Mouse (Mus musculus): Measurements from ENCODE around the gene Krtap5-2. TPM values are rescaled to one million over a fixed set of nuclear protein-coding genes. Genes with fewer than 3 reads are reported as not detected.

The Krtap5-2 gene
- polyA plus RNA-seq (2015; fragmentation: Illumina TruSeq; extraction: RNeasy Lipid Tissue Mini Kit (QIAGEN cat#74804); ENCODE audit: insufficient read depth, low replicate concordance) = not detected

DNA sequence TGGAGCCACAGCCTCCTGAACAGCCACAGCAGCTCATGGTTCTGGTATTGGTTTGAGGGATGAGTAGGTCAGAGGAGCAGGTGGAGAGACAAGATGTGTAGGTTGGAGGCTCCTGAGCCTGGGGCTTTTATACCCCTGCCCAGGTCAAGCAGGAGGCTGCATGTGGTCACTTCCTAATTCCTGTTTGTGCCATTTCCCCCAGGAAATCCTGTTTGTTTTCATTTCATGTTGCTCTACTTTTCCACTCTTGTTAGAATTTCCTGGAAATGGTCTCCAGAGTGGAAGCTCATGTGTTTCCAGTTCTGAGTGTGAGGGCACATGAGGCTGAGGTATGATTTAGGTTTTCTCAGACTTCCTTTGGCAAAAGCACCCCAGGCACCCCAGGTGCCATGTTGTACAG lies at the start of gene Krtap5-2:
Gene Krtap5-2 (minus strand): TSS at position 101 of the 400 bp plus-strand sequence.

DNA sequence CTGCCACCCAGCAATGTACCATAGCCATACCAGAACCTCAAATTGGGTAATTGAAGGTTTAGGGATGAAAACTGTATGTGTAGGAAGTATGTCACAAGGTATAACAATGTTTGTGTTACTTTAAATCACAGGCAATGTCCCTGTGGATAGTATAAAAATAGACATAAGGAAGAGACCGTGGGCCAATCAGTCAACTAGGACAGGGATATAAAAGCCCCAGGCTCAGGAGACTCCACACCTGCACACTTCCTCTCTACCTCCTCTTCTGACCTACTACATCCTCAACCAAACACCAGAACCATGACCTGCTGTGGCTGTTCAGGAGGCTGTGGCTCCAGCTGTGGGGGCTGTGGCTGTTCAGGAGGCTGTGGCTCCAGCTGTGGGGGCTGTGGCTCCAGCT lies 35.8 kb upstream of the Krtap5-2 start, which contains the start of gene Gm7579:
Gene Gm7579 (plus strand): TSS at position 301 of the 400 bp plus-strand sequence.

DNA sequence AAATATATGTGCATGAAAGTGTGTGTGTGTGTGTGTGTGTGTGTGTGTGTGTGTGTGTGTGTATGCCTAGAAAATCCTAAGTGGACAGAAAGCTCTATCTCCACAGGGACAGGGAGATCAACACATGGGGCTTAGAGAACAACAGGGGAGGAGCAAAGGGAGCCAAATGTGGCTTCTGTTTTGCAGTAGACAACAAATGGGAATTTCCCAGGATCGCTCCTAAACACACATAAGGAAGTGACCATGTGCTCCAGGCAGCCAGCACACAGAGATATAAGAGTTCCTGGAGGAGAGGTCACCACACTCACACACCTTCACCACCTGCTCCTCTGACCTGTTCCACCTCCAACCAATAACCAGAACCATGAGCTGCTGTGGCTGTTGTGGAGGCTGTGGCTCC lies 25.3 kb upstream of the Krtap5-2 start, which contains the start of gene Krtap5-3:
Gene Krtap5-3 (plus strand): TSS at position 301 of the 400 bp plus-strand sequence.

DNA sequence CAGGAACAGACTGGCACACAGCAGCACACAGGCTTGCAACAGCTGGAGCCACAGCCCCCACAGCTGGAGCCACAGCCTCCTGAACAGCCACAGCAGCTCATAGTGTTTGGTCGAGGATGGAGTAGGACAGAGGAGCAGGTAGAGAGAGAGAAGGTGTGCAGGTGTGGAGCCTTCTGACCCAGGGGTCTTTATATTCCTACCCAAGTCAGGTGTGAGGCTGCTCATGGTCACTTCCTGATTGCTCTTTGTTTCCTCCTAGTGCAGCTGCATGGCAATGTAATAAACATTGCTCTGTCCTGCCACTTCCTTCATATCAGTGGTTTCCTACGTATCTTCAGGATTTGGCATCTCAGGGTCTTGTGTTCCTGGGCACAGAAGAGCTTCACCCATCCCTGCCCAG lies 14.5 kb upstream of the Krtap5-2 start, which contains the start of gene Gm10153:
Gene Gm10153 (minus strand): TSS at position 101 of the 400 bp plus-strand sequence.

DNA sequence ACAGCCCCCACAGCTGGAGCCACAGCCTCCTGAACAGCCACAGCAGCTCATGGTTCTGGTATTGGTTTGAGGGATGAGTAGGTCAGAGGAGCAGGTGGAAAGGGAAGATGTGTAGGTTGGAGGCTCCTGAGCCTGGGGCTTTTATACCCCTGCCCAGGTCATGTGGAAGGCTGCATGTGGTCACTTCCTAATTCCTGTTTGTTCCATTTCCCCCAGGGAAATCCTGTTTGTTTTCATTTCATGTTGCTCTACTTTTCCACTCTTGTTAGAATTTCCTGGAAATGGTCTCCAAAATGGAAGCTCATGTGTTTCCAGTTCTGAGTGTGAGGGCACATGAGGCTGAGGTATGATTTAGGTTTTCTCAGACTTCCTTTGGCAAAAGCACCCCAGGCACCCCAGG lies 10.2 kb downstream of the Krtap5-2 start, which contains the start of gene Gm4553:
Gene Gm4553 (minus strand): TSS at position 101 of the 400 bp plus-strand sequence.

DNA sequence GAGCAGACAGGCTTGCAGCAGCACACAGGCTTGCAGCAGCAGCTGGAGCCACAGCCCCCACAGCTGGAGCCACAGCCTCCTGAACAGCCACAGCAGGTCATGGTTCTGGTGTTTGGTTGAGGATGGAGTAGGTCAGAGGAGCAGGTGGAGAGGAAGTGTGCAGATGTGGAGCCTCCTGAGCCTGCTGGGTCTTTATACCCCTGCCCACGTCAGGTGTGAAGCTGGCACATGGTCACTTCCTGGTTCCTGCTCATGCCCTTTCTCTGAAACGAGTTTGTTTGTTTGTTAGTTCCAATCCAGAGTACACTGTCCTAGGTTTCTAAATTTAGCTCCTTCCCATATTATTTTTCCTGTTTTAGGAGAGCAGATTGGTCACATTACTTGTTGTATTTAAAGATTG lies 18.8 kb downstream of the Krtap5-2 start, which contains the start of gene Gm29735:
Gene Gm29735 (minus strand): TSS at position 101 of the 400 bp plus-strand sequence.

DNA sequence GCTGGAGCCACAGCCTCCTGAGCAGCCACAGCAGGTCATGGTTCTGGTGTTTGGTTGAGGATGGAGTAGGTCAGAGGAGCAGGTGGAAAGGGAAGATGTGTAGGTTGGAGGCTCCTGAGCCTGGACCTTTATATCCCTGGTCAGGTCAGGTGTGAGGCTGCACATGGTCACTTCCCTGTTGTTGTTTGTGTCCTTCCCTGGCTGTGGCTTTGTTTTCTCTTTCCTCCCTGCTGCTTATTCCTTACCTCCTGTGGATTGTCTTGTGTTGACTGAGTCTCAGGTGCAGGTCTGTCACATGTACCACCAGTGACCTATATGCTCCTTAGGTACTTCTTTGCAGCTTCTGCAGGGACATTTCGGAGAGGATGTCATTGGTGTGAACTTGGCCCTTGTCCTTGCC lies 31.3 kb downstream of the Krtap5-2 start, which contains the start of gene Gm45337:
Gene Gm45337 (minus strand): TSS at position 101 of the 400 bp plus-strand sequence.

DNA sequence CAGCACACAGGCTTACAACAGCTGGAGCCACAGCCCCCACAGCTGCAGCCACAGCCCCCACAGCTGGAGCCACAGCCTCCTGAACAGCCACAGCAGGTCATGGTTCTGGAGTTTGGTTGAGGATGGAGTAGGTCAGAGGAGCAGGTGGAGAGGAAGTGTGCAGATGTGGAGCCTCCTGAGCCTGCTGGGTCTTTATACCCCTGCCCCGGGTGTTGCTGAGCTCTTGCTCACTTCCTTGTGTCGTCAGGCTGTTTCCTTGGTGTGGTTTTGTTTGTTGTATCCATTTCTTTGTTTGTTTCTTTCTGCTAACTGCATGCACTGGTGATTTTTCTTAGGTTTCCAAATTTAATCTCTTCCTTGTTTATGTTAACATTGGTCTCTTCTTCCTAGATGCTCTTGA lies 39.9 kb downstream of the Krtap5-2 start, which contains the start of gene Gm39115:
Gene Gm39115 (minus strand): TSS at position 101 of the 400 bp plus-strand sequence.

Other genes starting within 250 kb of the Krtap5-2 start
- not detected for gene Brsk2, start 226.3 kb downstream of the Krtap5-2 start, polyA plus RNA-seq (2015; fragmentation: Illumina TruSeq; extraction: RNeasy Lipid Tissue Mini Kit (QIAGEN cat#74804); ENCODE audit: insufficient read depth, low replicate concordance)
- gene Mob2, start 114.9 kb downstream of the Krtap5-2 start, polyA plus RNA-seq (2015; fragmentation: Illumina TruSeq; extraction: RNeasy Lipid Tissue Mini Kit (QIAGEN cat#74804); ENCODE audit: insufficient read depth, low replicate concordance) = 34.7 TPM
- 0.88 TPM for gene Dusp8, start 80.2 kb downstream of the Krtap5-2 start, polyA plus RNA-seq (2015; fragmentation: Illumina TruSeq; extraction: RNeasy Lipid Tissue Mini Kit (QIAGEN cat#74804); ENCODE audit: insufficient read depth, low replicate concordance)
- gene Gm45618, start 55.3 kb downstream of the Krtap5-2 start, polyA plus RNA-seq (2015; fragmentation: Illumina TruSeq; extraction: RNeasy Lipid Tissue Mini Kit (QIAGEN cat#74804); ENCODE audit: insufficient read depth, low replicate concordance) = not detected
- not detected for gene Gm39115, start 40.0 kb downstream of the Krtap5-2 start, polyA plus RNA-seq (2015; fragmentation: Illumina TruSeq; extraction: RNeasy Lipid Tissue Mini Kit (QIAGEN cat#74804); ENCODE audit: insufficient read depth, low replicate concordance)
- gene Gm45337, start 31.4 kb downstream of the Krtap5-2 start, polyA plus RNA-seq (2015; fragmentation: Illumina TruSeq; extraction: RNeasy Lipid Tissue Mini Kit (QIAGEN cat#74804); ENCODE audit: insufficient read depth, low replicate concordance) = not detected
- not detected for gene Gm29735, start 18.9 kb downstream of the Krtap5-2 start, polyA plus RNA-seq (2015; fragmentation: Illumina TruSeq; extraction: RNeasy Lipid Tissue Mini Kit (QIAGEN cat#74804); ENCODE audit: insufficient read depth, low replicate concordance)
- gene Gm4553, start 10.3 kb downstream of the Krtap5-2 start, polyA plus RNA-seq (2015; fragmentation: Illumina TruSeq; extraction: RNeasy Lipid Tissue Mini Kit (QIAGEN cat#74804); ENCODE audit: insufficient read depth, low replicate concordance) = not detected
- gene Gm10153, start 14.4 kb upstream of the Krtap5-2 start, polyA plus RNA-seq (2015; fragmentation: Illumina TruSeq; extraction: RNeasy Lipid Tissue Mini Kit (QIAGEN cat#74804); ENCODE audit: insufficient read depth, low replicate concordance) = not detected
- gene Krtap5-3, start 25.4 kb upstream of the Krtap5-2 start, polyA plus RNA-seq (2015; fragmentation: Illumina TruSeq; extraction: RNeasy Lipid Tissue Mini Kit (QIAGEN cat#74804); ENCODE audit: insufficient read depth, low replicate concordance) = not detected
- not detected for gene Gm7579, start 35.9 kb upstream of the Krtap5-2 start, polyA plus RNA-seq (2015; fragmentation: Illumina TruSeq; extraction: RNeasy Lipid Tissue Mini Kit (QIAGEN cat#74804); ENCODE audit: insufficient read depth, low replicate concordance)
- not detected for gene Krtap5-5, start 54.0 kb upstream of the Krtap5-2 start, polyA plus RNA-seq (2015; fragmentation: Illumina TruSeq; extraction: RNeasy Lipid Tissue Mini Kit (QIAGEN cat#74804); ENCODE audit: insufficient read depth, low replicate concordance)
- gene Gm40460, start 65.1 kb upstream of the Krtap5-2 start, polyA plus RNA-seq (2015; fragmentation: Illumina TruSeq; extraction: RNeasy Lipid Tissue Mini Kit (QIAGEN cat#74804); ENCODE audit: insufficient read depth, low replicate concordance) = not detected
- not detected for gene Gm2431, start 82.3 kb upstream of the Krtap5-2 start, polyA plus RNA-seq (2015; fragmentation: Illumina TruSeq; extraction: RNeasy Lipid Tissue Mini Kit (QIAGEN cat#74804); ENCODE audit: insufficient read depth, low replicate concordance)
- gene Gm4559, start 98.4 kb upstream of the Krtap5-2 start, polyA plus RNA-seq (2015; fragmentation: Illumina TruSeq; extraction: RNeasy Lipid Tissue Mini Kit (QIAGEN cat#74804); ENCODE audit: insufficient read depth, low replicate concordance) = not detected
- gene Krtap5-1, start 121.1 kb upstream of the Krtap5-2 start, polyA plus RNA-seq (2015; fragmentation: Illumina TruSeq; extraction: RNeasy Lipid Tissue Mini Kit (QIAGEN cat#74804); ENCODE audit: insufficient read depth, low replicate concordance) = not detected
- gene Krtap5-4, start 127.5 kb upstream of the Krtap5-2 start, polyA plus RNA-seq (2015; fragmentation: Illumina TruSeq; extraction: RNeasy Lipid Tissue Mini Kit (QIAGEN cat#74804); ENCODE audit: insufficient read depth, low replicate concordance) = not detected
- gene Ifitm10, start 197.7 kb upstream of the Krtap5-2 start, polyA plus RNA-seq (2015; fragmentation: Illumina TruSeq; extraction: RNeasy Lipid Tissue Mini Kit (QIAGEN cat#74804); ENCODE audit: insufficient read depth, low replicate concordance) = 3.0 TPM
- gene Gm49369, start 206.7 kb upstream of the Krtap5-2 start, polyA plus RNA-seq (2015; fragmentation: Illumina TruSeq; extraction: RNeasy Lipid Tissue Mini Kit (QIAGEN cat#74804); ENCODE audit: insufficient read depth, low replicate concordance) = 0.93 TPM
- gene Ctsd, start 212.0 kb upstream of the Krtap5-2 start, polyA plus RNA-seq (2015; fragmentation: Illumina TruSeq; extraction: RNeasy Lipid Tissue Mini Kit (QIAGEN cat#74804); ENCODE audit: insufficient read depth, low replicate concordance) = 310 TPM

Measured in spleen, adult 10 weeks (tissue).